Mouse (Mus musculus) neural tube, embryonic 10.5 days (tissue): ENCODE data around the gene Mslnl.

Experiments used
- DNase-seq: peaks from one replicate; pipeline ENCODE4 v3.0.0-alpha.2; 2017; ENCODE audit warnings: low spot score; ENCODE audit errors: extremely low spot score

The Mslnl gene

DNA sequence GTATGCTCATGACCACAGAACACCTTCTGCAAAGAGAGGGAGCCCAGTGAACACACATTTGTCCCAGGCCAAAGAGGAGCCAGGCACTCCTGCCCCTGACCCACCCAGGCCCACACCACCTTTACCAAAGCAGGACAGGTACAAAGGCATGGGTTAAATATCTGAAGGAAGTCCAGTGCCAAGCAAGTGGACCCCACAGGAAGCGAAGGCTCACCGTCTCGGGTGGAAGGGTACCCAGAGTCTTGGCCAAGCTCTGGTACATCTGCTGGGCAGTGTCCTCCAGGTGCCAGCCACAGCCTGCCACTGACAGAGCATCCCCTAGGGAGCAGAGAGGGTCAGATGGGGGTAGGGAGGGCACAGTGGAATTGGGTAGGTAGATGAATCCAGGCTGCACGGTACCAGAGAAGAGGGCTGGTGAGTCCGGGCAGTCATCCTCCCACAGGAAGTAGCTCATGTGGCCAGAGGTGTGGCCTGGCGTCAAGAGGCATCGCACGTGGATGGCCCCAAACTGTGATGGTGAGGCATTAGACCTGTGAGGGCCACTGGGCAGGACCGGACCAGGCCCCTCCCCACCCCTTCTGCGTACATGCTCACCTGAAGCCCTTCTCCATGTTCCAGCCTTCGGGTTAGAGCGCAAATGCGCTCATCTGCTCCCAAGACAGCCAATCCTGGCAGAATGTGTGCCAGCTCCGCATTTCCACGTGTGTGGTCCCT, 48.2 kb downstream of the Mslnl start:
- DNase-seq, result no peak

DNA sequence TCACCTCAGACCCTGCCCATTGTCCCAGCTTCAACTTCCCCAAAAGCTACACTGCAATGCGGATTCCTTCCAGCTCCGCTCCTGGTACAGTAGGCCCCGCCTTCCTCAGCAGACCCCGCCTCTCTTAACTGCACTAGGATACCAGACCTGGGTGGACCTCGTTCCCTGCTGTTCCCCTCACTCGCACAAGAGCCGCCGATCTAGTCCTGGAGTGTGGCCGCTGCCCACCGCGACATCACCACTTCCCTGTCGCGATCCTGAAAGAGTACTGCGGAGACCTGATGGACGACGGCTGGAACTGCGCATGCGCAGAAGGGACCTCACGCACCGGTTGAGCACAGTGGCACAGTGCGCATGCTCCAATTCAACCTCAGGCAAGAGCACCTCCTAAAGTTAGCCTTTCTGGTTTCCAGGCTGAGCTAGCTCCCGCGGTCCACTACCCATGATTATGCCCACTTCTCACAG, 49.5 kb downstream of the Mslnl start, which contains the start of gene Haghl:
TSS of gene Haghl (minus strand) at position 393 of the 465 bp plus-strand sequence.
- peak; percentile 99 for DNase-seq

DNA sequence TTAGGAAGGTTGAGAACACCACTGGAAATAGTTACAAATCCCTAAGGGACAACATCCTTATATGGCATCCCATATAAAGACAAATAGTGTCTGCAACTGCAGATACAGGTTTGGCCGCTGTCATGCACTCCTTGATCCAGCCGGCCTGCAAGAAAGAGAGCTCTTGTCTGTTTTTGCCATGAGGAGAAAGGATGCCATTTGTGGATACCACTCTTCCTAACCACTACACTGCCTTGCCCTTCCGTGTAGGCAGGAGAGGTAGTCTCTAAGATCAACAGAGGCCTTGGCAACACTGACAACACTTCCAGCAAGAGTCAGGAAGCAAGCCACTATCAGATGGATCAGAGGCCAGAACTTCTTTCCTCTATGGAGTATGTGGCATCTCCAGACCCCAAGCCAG, 50.4 kb downstream of the Mslnl start, which contains the start of gene Ccdc78:
TSS of gene Ccdc78 (plus strand) at position 301 of the 400 bp plus-strand sequence.
- DNase-seq, result no peak

DNA sequence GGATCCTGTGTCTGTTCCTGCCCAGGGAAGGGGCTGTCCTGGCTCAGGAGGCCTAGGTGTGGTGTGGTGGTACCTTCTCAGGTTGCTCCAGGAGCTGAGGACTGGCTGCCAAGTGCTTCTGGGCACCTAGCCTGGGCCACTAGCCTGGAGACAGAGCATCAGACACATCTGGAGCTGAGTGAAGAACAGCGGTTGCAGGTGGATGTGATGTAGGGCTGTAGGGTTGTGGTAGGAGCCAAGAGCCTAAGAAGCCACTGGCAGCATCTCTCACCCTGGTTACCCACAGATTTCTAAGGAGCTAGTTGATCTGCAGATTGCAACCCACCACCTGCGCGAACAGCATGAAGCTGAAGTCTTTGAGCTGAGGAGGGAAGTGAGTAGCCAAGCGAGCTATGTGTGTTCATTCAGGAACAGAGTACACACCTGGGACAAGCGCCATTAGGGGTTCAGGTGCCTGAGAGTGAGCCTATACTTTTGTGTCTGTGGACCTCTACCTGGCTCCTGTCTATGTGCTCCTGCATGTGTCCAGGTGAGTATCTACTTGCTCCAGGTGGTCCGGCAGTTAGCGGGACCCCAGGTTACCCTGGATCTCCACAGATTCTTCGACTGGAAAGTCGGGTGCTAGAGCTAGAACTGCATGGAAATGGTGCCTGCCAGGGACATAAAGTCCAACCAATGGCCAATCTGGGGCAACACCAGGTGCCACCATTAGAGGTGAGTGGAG, 51.1 kb downstream of the Mslnl start:
- DNase-seq, result no peak

DNA sequence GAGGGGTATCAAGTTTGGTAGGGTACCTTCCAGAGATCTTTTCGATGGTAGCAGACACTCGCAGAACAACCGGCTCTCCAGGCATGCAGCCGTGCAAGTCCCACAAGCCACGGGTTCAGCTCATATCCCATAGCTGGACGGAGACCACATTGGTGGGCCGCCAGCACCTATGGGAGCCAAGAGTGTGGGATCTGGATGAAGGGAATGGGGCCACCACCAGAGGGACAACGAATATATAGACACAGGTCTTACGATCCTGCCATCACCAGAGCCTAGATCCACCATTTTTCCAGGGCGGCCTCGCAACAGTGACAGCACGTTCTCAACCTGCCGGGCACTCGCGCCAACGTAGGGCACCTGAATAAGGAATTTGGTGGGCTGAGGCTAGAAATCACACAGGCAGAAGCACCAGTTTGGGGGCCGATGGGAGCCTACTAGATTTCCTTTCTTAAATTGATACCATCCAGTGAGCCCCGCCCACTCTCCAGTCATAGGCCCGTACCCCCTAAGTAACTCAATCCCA, 55.5 kb downstream of the Mslnl start:
- DNase-seq, result peak; percentile 35

DNA sequence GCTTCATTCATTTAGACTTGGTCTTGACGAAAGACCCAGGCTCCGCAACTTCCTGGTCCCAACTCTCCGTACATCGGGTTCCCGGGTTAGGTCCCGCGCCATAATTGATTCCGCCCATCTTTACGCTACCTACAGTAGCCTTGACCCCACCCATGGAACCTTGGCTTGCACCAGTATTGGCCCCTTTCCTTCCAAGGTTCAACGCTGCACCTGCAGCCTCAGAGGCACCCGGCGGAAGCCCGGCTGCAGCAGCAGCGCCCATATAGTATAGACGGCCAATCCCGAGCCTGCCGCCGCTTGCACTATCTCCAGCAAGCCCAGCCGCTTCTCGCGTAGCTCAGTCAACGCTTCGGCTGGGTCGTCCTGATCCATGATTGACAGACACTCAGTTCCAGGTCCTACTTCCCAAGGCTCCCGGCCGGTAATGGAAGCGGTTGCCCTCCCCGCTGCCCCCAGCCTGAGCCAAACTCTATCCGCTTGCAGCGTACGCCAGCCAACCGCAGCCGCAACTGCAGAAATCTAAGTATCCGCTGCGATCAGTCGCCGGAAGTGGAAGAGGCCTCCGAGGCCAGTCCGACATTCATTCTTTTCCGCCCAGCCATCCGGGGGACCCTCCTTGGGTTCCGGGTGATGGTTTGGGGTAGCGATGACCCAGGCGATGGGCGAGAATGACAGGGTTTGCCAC, 56.1 kb downstream of the Mslnl start:
- DNase-seq, result peak; percentile 89

DNA sequence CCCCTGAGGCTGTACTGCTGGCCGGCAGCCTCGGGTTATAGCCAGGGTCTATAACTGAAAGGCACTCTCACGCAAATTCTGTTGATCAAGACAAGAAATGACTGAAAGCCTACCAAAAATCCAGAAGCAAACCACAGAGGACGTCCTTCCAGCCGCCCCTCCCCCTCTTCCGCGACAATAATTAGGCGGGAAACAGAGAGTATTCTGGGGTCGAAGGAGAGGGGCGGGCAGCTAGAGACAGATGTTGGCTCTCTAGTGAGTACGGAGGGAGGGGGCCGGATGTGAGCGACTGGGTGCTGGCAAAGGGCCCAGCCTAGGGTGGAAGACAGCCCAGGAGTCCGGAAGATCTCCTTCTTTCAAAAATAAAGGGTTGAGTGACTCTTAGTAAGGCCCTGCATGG, 56.8 kb downstream of the Mslnl start, which contains the start of gene Fam173a:
TSS of gene Fam173a (minus strand) at position 287 of the 400 bp plus-strand sequence.
- DNase-seq, result peak; percentile 74

DNA sequence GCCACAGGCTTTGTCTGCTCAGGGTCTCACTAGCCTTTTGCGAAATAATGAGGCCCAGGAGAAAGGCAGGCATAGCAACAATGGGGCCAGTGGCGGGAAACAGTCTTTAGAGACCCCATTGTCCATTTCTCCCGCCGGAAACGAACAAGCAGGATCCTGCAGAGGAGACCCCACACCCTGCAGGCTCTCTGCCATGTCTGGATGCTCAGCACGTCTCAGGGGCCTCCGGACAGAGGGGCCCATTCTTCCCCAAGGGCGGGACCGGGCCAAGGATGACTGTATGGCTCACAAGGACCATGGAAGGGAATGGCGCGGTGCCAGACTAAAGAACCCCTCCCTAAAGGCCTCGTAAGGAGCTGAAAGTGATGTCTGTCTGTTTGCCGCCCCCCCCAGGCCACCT, 58.4 kb downstream of the Mslnl start:
- DNase-seq, result peak; percentile 49

DNA sequence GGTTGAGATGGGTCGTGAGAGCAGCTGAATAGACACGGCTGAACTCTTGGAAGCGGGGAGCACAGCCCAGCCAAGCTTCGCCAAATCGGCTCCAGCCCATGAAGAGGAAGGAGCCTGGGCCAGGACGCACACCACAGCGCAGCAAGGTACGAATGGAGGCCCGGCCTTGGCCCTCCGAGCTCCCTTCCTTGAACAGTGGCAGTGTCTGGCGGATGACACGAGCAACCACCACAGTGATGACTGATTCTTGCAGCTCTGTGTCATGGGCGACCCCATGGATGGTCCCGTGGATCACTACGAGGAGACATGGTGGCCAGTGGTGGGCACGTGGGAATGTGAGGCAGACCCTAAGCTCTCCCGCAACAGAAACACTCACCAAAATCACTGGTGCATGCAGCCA, 59.2 kb downstream of the Mslnl start:
- no peak for DNase-seq

DNA sequence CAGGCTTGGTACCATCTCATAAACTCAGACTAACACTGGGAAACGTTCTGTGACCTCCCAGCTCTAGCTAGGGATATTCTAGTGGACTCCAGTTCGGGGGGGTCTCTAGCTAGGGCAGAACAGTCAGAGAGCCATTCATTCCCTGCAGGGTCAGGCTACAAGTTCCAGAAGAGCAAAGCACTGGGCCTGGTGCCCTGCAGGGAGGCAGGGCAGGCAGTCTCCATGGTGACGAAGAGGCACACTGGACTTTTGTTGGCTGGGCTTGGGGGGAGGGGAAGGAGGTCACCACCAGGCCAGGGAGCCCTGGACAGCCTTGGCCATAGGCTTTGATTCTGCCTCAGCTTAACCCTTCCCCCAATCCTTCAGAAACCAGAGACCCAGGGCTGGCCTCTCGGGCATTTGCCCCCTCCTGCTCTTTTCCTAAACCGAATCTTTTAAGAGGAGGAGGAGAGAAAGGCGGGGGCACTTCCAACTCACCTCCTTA, 59.8 kb downstream of the Mslnl start, which contains the start of gene AC134908.4:
TSS of gene AC134908.4 (minus strand) at position 51 of the 484 bp plus-strand sequence.
- DNase-seq, result peak; percentile 88

DNA sequence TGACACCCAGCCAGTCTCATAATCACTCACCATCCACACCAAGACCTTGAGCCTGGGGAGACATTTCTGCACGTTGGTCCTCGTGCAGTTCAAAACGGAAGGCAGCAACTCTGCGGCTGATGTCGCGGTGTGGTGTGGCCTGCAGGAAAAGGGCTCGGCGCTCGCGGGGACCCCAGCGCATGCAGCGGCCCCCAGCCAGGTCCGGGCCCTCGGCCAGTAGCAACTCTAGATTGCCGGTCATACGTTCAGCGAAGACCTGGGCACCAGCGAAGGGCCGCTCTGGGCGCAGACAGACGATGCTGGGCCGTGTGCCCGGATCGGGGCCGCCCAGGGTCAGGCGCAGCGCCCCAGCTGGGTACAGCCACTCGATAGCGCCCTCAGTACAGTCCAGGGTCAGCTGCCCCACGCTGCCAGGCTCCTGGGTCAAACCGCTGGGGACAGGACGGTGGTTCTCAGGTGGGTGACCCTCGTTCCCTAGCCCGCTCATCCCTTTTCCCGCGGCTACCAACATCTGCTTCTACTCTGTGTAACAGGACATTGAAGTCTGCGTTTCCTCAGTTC, 60.4 kb downstream of the Mslnl start:
- peak; percentile 55 for DNase-seq

DNA sequence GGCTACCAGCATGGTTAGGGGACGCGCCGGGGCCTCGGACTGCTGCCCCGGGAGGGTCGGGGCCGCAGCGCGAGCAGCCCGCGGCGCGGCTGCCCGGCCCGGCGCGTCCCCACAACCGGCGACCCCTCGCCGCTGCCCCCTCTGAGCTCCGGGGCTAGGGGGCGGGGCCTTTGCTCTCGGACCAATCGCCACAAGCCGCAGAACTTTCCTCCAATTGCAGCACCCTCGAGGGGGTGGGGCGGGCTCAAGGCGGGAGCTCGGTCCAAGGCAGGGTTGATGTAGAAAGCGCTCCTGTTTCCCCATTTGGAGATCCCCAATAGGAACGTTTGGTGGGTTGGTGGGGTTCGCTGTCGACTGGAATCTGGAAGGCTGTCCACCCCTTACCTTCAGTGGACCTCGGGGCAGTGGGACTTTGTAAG, 61.1 kb downstream of the Mslnl start, which contains the start of gene Metrn:
TSS of gene Metrn (minus strand) at position 186 of the 419 bp plus-strand sequence.
- DNase-seq, result peak; percentile 93
